Mouse (Mus musculus): ENCODE results near the gene Adarb1.

Adarb1 gene

DNA sequence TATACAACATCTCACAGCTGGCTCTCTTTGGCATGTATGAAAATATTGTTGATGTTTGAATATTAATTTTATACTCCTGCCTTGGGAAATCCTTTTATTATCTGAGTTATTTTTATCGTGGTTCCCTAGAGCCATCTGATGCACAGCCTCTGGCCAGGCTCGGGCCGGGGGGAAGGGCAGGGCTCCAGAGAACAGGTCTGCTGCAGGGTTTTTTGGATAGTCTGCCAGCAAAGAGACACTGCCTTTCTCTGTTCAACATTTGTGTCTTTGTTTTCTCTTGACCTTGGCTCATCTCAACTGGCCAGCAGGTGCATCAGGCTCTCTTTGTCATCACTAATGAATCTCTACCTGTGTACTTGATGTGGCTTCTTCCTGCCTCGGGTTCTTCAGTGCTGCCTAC lies 32.3 kb downstream of the Adarb1 start:
- DNase-seq (ENCODE audit: low read depth, low spot score), result no peak

DNA sequence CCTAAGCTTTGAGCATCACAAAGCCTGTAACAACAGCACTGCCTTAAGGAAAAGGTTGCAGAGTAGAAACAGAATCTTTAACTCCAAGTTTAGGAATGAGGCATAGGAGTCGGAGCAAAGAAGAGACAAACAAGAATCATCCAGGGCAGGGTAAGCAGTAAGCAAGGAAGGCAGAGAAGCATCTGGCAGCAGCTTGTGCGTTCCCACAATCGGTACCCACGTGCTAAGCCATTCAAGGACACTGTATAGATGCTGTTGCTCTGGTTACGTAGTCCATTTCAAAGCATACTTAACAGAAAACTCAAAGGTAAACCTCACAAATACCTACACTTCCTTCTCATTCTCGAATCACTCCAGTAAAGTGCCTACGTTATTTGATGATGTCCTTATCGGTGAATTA lies 35.0 kb downstream of the Adarb1 start:
- no peak for DNase-seq (ENCODE audit: low read depth, low spot score)

DNA sequence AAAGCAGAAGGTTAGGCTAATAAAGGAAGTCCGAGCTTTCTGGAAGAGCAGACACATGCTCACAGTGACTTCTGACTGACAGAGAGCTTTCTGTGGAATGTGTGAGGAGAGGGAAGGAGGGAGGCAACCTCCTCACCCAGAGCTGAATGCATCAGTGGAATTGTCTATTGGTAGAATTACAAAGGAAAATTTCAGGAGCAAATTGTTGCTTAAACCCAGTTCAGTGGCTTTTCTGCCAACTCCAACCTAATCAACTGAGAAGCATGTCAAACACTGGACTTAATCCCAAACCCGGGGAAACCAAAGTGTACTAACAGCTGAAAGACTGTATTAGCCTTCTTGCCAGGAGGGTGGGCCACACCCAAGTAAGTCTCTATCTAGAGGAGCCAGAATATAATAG lies 36.9 kb downstream of the Adarb1 start:
- no peak for DNase-seq (ENCODE audit: low read depth, low spot score)

DNA sequence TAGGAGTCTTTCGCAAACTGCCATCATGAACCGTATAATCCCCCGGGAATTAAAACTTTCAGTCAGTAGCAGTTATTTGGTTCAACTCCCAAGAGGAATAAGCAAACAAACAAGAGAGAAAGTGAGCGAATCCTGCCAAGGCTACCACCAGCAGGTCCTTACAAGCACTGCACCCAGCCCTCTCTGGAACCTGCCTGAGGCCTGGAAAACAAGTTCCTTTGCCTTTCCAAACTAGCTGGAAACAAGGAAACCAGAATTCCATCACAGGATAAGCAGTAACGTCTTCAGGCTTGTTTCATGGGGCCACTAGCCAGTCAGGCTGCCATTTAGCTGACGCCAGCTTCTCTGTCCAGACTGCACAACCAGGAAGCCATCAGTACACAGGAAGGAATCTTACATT lies 37.4 kb downstream of the Adarb1 start:
- peak; percentile 4 for DNase-seq (ENCODE audit: low read depth, low spot score)

DNA sequence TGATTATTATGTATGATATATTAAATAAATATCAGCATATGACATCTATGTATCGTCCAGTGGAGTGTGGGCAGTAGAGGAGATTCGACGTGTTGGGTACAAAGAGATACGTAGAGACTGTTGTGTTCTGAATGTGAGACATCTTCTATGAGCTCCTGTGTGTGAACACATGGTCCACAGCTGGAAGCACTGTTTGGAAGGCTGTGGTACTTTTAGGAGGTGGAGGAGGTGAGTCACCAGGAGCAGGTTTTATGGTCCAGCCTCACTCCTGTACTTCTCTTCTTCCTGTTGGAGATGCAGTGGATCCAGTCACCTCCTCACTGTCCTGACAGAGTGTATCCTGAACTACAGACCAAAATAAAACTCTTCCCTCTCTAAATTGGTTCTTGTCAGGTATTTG lies 38.9 kb downstream of the Adarb1 start:
- no peak for DNase-seq (ENCODE audit: low read depth, low spot score)

DNA sequence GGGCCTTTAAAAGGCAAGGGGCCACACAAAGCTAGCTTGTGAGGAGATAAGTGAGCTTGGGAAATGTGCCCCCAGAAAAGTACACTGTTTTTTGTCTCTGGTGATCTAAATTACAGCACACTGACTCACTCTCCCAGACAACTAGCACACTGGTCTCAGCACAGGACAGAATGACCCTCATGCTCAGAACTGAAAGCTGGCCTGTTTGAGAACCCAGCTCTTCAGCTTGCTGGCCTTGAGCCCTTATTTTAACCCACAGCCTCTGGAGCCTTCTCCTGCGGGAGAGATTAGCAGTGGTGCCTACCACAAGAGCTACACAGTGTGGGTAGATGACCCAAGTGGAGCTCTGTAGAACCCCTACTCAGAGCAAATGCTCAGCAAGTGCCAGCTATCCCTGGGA lies 42.0 kb downstream of the Adarb1 start:
- DNase-seq (ENCODE audit: low read depth, low spot score), result no peak

DNA sequence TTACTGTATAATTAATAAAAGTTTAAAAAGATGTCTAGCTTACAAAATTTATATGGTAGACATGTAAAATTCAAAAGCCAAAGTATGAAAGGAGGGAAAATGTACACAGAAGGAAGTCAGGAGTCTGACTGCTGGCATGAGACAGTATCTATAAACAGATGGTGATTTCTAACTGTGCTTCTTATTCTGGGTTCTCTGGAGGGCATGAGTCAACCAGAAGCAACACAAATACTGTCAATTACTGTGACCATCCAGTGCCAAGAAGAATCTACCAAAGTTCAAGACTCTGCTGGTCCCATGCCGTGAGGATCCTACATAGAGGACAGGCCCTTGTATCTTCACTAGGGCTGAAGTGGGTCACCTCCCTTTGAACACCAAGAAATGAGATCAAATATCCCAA lies 43.1 kb downstream of the Adarb1 start:
- DNase-seq (ENCODE audit: low read depth, low spot score), result no peak

DNA sequence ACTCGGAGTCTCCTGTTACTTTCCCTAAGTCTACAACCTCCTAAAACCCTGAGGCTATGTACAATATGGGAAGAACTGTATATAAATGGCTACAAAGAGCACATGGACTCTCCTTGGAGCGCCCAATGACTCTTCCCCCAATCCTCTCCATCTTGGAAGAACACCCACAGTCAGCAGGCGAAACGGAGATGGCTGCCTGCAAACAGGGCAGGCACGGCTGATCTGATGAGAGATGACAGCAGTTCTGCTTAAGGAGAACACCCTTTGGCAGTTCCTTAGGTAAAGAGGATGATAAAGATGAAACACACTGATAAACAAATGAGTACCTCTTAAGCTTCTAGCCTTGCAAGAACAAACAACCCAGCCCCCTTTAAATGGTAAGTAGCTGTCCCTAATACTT lies 43.7 kb downstream of the Adarb1 start:
- no peak for DNase-seq (ENCODE audit: low read depth, low spot score)

DNA sequence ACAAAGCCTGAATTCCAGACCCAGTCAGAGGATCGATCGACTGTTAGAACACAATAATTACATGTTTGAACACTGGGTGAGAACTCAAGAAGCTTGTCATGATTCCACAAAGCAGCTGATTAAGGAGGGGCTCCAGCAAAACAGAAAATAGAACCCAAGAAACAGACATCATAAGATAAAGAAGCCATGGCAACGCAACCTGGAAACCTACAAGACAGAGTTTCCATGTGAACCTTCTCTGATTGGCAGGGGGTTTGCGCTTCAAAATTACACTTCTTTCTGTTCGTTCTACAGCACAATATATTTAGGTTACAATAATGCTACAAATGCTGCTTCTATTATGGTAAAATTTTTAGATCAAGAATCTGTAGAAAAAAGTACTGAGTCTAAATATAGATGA lies 47.9 kb downstream of the Adarb1 start:
- DNase-seq (ENCODE audit: low read depth, low spot score), result no peak

DNA sequence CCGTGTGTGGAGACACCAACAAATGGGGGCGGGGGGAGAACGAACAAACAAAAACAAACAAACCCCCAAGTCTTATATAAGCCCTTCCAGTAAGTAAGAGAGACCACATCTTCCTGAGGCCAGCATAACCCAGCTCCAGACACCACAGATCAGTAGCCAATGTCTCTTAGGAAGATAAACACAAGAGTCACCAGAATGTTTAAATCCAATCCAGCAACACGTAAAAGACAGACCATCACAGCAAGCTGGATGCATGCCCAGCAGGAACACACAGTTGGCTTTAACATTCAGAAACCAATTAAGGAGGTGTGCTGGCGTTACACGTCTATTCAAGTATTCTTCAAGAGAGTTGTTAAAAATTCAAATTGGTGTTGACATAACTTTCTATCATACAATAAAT lies 50.1 kb downstream of the Adarb1 start:
- DNase-seq (ENCODE audit: low read depth, low spot score), result no peak

DNA sequence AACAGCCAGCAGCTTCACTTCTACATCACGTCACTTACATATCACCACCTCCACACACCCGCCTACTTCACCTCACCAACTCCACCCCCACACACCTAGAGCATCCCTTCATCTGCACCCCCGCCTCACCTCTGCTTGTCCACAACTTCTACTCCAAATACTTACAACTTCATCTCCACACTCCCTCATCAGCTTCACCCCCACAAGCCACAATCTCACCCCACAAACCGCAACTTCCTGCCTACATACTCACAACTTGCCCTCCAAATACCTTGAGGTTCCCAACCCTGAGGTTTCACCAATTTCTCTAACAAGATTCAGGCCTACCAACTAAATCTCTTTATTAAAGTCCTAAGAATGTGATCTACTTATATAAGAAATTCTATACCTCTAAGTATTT lies 51.1 kb downstream of the Adarb1 start:
- DNase-seq (ENCODE audit: low read depth, low spot score), result no peak

DNA sequence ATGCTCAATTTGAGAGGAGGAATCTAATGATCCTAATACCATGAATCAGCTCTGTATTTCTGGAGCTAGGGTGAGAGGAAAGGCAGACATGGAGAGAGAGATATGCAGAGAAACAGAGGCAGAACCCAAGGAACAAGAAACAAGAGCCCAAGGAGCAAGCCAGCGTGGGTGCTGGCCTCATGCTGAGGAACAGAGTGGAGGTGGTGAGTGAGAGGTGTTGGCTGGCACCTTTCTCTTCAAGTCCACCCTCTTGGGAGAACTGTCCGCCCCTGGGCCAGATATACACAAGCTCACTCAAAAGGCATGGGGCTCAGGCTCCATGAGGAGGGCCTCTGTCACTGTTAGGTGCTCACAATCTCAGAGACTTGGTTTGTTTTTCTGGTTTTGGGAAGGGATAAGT lies 52.9 kb downstream of the Adarb1 start:
- DNase-seq (ENCODE audit: low read depth, low spot score), result no peak

DNA sequence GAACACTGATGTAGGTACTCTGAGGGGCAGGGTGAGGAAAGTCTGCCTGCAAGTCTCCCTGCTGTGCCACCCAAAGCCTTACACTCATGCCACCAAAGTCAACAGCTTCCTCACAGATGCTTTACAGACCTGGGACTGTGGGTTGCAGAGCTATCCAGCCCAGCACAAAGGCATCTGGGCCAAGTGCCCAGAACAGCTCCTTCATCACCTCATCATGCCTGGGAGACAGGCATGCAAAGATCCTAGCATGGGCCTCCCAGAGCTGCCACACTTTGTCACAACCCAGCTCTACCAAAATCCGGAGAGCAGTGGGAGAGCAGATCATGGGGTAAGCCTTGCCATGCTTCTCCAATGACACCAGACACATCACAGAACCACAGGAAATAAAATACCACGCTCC lies 57.6 kb downstream of the Adarb1 start:
- DNase-seq (ENCODE audit: low read depth, low spot score), result no peak

DNA sequence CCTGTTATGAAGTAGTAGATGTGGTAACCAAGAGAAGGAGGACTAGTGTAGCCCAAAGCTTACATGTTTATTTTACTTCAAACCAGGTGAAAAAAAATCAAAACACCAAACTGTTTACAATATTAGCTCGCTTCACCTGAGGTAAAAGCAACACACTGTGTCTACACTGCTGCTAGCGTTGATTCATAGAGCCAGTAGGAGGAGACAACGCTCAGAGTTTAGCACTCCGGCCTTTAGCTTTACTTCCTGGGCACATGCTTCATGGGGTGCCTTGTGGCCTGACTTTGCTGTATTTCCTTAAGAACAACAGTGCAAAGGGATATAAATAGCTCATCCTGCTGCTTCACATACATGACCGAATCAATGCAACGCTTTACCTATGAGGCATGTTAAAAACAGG lies 60.1 kb downstream of the Adarb1 start:
- DNase-seq (ENCODE audit: low read depth, low spot score), result no peak

DNA sequence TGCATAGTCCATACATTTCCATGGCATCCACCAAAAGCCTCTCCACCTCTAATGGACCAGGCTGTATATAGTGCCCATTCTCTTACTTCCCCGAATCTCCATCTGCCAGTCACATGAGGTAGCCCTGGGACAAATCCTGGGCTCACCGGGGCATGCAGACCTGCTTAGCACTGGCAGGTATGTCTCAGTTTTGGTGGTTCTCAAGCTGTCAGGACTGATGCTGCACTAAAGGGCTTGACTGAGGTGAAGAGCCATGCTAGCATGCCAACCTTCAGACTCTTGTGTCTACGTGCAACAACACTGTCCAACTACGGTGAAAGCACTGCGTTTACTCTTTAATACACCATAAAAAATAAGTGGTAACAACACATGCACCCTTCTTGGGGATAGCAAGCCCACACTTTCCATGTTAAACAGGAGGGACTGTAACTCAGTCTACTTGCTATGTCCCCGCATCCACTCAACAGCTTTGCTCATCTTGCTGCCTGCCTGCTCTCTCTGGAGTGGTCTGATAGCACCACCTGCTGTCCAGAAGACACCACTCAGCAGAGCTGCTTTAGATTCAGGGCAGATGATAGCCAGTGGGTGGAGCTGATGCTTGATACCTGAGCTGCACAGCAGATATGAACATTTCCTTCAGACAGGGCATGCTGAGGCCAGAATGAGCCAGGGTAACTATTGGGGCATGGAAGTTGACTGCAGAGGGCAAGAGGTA lies 64.9 kb downstream of the Adarb1 start:
- DNase-seq (ENCODE audit: low read depth, low spot score), result peak; percentile 73

DNA sequence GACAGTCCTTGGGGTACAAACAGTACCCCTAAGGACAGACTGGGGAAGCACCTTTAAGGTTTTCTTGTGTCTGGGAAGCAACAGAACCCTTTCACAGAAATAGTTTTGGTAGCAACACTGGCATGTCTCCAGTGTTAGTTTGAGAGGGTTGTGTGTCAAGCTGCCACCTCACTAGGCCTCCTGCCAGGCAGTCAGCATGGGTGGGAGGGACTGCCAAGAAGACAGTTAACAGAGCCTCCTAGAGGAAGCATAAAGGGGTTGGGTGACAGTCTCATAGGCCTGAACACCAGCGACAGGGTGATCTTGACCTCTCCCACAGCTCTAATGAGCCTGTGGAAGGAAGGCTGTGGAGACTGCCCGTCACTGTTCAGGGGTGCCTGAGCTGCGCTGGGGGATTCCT lies 75.2 kb downstream of the Adarb1 start:
- DNase-seq (ENCODE audit: low read depth, low spot score), result no peak

DNA sequence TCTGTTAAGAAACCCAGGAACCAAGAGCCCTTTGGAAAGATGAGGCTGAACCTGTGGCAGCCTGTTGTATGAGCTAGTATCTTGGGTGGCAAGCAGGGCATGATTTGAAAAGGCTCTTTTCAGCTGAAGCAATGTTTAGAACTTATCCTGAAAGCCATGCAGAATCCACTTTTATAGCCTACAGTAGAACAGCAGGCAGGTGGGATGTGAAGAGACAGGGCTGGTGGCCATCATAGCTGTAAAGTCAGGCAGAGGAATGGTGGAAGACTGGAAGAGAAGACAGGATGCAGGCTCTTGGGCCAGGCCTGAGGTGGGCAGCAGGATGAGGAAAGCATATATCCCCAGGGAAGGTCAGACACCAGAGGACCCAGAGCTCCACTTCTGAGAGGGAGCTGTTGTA lies 76.4 kb downstream of the Adarb1 start:
- DNase-seq (ENCODE audit: low read depth, low spot score), result no peak

DNA sequence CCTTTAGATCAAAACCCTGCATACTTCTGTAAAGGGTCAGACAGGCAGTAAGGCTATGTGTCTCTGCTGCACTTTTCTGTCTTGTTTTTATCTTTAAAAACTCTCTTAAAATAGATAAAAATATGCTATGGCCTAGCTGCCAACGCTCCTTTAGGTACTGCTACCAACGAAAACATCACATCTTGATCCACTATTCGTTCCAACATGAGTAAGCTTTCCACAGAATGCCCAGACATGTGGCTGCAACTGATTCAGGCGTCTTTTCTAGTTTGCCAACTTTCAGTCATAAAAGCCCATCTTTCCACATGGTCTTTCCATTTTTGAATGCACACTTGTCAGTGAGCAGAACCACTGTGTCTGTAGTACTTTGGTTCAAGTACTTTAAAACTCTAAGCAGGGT lies 77.0 kb downstream of the Adarb1 start:
- no peak for DNase-seq (ENCODE audit: low read depth, low spot score)

DNA sequence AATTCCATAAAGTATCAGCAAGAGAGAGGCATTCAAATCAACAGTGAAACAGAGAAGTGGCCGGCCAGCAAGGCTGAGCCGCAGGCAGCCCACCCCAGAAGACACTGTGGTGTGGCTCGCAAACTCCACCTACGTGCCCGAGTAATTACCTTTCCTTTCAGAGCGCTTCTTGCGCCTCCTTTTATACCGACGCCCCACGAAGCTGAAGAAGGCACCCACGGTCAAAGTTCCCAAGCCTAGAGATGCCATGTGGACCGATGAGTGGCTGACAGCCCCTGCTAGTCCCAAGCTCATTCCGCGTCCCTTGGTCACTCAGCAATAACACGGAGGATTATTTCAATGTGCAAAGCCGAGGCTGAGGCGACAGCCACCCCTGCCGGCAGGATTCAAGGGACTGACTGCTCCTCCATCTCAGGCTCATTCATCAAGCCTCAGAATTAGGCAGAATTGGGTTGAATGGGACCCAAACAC lies 78.2 kb downstream of the Adarb1 start:
- no peak for DNase-seq (ENCODE audit: low read depth, low spot score)

DNA sequence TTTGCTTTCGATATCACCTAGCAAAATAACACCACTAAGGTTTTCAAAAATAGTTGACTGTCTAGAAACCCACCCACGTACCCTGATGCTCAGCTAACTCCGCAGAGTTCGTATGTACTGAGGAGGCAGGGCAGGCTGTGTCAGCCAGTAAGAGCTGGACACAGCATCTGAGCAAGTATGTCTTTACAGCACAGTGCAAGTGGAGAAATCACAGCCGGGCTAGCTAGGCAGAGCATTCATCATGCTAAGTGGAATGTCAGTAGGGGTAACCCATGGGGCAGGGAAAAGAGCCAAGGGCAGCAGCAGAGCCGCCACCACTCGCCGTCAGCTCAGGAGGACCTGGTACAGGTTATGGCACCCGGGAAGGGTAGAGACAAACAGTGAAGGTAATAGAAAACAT lies 84.6 kb downstream of the Adarb1 start:
- DNase-seq (ENCODE audit: low read depth, low spot score), result no peak

DNA sequence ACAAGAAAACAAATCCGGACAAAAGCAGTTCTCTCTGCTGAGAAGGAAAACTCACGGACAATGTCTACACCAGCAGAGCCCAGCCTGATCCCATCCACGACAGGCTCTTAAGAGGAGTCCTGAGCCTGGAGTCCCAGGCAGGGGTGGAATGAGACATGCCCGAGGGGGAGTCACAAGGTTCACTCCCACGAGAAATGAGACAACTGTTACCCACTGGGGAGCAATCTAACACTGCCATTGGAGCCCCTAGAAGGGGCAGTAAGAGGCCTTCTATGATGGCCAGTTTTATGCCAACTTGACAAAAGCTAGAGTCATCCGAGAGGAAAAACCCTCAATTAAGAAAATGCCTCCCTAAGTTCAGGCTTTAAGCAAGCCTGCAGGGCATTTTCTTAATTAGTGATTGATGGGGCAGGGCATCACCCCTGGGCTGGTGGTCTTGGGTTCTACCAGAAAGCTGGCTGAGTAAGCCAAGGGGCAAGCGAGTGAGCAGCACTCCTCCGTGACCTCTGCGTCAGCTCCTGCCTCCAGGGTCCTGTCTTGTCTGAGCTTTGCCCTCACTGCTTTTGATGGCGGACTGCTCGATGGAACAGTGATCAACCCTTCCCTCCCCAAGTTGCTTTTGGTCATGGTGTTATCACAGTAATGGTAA lies 88.5 kb downstream of the Adarb1 start:
- no peak for DNase-seq (ENCODE audit: low read depth, low spot score)

DNA sequence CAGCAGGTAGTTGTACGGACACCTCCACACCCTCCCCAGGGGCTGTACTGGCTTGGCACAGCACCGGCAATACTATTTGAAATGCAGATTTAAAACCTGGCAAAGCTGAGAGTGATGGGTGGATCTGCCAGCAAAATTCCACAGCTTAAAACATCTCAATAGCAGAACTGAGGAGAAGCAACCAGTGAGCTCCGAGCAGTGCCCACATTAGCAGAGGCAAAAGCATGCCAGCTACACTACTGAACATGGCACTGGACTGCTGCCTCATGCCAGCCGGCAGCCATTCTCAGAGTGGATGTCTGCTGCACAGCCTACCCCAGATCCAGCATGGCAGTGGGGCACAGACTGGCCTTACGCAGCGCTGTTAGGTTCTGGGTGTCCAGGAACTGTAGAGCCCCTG lies 93.4 kb downstream of the Adarb1 start:
- no peak for DNase-seq (ENCODE audit: low read depth, low spot score)

DNA sequence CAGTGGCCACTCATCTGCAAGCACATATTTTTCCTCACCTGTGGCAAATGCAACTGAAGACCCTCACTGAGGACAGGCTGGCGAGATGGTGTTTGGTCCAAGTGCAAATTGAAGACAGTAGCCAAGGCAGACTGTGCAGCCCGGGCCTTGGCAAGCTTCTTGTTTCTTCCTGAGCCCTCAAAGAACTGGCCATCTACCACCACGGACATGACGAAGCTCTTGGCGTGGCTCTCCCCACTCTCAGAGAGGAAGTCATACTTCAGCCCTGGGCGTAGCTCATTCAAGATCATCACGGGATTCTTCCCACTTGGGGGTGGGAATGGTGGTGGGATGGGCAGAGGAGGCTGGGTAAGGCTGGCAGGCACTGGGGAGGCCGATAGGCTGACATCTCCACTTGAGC lies 96.5 kb downstream of the Adarb1 start:
- no peak for DNase-seq (ENCODE audit: low read depth, low spot score)

DNA sequence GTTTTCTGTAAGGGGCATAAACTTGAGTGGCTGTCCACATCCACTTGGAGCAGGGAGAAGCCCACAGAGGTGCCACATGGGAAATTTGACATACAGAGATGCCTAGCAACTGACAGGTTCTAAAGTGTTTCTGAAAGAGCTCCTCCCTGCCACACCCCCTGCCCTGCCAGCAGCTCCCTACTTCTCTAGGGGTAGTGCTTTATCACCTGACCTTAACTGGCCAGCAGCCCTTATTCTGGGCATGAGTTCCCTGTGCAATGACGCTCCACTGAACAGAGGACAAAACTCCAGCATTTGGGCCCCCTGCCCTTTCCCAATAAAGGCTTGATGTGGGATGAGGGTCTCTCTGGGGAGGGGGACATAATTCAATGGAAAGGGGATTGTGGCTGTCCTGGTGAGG lies 97.1 kb downstream of the Adarb1 start:
- DNase-seq (ENCODE audit: low read depth, low spot score), result no peak
